Mouse (Mus musculus): Measurements from ENCODE around the gene Actn4.

Actn4 gene

DNA sequence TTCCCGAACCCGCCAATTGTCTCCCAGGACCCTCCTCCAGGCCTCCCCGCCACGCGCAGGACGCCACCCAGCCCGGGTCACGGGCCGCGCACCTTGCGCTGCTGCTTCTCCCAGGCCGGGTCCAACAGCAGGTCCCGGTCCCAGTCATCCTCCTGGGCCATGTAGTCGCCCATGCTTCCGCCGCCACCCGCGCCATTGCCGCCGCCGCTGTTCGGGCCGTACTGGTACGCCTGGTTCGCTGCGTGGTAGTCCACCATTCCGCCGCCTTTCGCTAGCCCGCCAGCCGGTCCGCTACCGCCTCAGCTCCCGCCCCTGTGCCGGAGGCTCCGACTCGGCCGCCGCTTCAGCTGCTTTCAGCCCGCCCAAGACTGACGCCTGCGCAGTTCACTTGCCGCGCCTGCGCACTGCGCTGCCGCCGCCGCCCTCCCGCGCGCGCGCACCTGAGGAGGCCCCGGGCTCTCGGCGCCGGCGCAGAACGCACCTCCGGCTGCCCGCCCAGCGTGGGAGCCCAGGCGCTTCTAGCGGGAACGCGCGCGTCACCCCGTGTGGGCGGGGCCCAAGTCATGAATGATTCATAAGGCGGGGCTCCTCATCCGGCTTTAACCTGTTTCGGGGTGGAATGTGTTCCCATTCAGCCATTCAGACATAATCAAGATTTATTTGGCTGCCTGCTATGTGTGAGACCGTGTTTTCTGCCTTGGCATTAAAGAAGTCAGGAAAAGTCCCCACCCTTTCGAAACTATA is at the start of gene Actn4:
Gene Actn4 (minus strand): TSS at position 414 of the 744 bp plus-strand sequence.
- CTCF ChIA-PET = interaction anchor here (0.6 kb wide), 4 partner anchors 32 to 670 kb away, joined by 3 to 5 read pairs (median 4); no protein-coding TSS in a partner anchor

DNA sequence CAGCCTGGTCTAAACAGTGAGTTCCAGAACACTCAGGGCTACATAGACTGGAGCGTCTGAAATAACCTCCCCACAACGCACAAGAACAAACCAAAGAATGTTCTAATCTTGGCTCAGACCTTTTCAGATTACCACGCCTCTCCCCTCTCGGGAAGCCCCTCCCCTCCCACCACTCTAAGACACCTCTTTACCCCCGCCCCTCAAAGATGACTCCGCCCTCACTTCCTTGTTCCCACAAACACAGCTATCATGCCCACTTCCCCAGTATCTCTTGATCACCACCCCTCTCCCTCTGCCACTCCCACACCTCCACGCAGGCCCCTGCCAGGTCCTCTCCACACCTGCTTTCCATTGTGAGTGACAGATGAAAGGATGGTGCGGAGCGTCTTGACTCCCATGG is 46.6 kb upstream of the Actn4 start:
- CTCF ChIA-PET = interaction anchor here (1.2 kb wide), 1 partner anchor 19 kb away, joined by 3 read pairs; no protein-coding TSS in a partner anchor

DNA sequence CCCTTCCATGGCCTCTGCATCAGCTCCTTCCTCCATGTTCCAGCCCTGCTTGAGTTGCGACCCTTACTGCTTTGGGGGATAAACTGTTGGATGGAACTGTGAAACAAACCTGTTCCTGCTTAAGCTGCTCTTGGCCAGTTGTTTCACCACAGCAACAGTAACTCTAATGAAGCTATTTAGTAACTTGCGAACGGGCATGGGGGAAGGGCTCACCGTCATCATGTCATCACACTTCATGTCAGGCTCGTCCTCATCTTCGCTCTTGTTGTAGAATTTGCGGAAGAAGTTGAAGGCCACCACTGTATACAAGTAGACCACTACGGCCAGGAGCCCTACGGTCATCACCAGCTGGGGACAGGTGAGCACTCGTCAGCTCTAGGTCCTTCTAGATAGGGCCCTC is 46.0 kb upstream of the Actn4 start:
- CTCF ChIA-PET = interaction anchor here (1.0 to 1.2 kb wide), 2 partner anchors 16 to 19 kb away, joined by 3 read pairs; no protein-coding TSS in a partner anchor

DNA sequence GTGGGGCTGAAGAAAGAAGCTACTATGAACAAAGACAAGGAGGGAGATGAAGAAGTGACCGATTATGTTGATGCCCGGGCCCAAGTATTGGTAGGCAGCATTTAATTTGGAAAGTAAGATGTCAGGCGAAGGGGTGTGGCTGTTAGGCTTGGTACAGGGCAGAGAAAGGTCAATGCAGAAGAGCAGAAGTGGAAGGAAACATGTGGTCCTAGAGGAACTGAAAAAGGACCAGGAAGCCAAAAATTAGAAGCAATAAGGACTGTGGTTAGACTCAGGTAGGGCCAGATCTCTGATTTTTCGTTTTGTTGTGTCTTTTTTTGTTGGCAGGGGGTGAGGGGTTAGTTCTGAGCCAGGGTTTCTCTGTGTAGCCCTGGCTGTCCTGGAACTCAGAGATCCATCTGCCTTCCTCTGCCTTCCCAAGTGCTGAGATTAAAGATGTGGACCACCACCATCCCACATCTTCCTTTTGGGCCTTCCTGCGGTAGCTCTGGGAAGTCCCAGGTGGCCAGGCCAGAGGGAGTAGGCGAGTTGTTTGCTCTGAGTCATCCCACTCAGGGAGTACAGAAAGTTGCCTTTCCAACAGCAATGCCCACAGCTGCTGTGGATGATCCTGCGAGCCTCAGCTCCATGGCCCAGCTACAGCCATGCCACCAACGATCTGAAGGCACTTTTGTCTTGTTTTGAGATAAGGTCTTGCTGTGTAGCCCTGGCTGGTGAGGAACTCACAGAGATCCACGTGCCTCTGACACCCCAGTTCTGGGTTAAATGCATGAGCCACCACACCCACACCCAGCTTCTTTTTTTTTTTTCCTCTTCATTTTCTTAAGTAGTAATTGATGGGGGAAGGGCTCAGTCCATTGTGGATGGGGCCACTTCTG is 45.3 kb upstream of the Actn4 start:
- CTCF ChIA-PET = interaction anchor here (0.6 to 1.2 kb wide), 4 partner anchors 16 to 32 kb away, joined by 3 to 13 read pairs (median 4); partner anchors contain the start of gene Eif3k

DNA sequence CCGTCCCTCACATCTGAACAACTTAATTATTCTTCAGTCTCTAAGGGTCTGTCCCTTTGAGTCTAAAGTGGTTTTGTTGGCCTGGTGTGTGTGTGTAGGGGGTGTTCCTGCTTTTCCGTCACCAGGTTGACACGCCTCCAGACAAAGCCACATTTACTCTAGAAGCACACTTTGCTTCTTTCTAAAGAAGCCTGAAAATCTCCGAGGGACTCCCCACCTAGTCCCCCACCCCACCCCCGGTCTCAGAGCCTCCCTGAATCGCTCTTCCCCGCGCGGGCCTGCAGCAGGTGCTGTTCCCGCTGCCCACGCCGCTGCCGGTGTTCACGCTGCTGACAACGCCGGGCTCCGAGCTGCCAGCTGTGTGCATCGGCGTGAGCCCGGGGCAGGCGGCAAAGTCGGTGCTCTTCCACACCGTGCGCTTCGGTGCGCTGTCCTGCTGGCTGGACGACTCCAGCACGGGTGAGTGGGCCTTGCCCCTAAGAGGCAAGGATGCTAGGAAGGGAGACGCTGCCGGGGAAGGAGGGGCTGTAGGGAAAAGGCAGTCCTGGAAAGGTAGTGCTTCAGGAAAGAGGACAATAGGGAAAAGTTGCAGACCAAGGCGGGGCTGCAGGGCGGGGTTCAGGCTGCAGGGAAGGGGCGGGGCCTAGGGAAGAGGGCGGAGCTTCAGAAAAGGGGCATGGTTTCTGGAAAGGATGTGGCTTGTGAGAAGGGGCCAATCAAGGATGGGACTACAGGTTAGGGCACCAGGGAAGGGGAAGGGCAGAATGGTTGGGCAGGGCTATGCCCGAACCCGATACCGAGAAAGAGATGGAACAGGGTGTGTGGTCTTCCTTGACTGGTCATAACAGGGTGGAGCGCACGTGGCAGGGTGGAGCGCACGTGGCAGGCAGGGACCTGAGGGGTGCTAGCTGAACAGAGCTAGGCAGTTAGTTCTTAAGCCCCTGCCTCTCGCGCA is 38.8 kb upstream of the Actn4 start:
- CTCF ChIA-PET = interaction anchor here (0.6 kb wide), 1 partner anchor 184 kb away, joined by 3 read pairs; no protein-coding TSS in a partner anchor

DNA sequence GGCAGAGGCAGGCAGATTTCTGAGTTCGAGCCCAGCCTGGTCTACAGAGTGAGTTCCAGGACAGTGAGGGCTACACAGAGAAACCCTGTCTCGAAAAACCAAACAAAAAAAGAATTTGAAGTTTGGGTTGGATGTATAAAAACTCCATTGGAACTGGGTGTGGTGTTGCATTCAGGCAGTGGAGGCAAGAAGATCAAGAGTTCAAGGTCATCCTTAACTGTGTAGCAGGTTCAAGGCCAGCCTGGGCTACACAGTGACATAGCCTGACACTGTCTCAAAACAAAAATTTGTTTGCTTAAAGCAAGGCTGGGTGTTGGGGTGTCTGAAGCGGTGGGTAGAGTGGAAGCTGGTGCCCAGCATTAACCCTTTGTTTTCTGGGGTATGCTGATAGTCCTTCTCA is 31.3 kb upstream of the Actn4 start:
- CTCF ChIA-PET = interaction anchor here (1.1 kb wide), 1 partner anchor 12 kb away, joined by 3 read pairs; the partner anchor contains the start of genes Eif3k and Map4k1

DNA sequence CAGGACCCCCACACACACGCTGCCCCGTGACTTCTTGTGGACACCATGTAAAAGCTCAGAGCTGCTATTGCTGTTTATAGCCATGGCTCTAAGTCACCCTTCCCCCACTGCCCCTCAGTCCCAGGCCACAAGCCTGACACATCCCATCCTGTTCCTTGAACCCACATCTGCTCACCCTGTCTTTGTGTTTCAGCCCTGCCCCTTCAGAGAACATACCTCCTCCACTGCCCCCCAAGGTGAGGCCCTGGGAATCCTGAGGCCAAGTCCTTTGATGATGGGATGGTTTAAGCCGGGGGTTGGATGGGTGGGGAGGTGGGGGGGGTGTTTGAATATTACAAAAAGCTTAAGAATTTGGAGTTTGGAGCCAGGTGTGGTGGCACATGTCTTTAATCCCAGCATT is 30.9 kb upstream of the Actn4 start:
- CTCF ChIA-PET = no interaction called here

DNA sequence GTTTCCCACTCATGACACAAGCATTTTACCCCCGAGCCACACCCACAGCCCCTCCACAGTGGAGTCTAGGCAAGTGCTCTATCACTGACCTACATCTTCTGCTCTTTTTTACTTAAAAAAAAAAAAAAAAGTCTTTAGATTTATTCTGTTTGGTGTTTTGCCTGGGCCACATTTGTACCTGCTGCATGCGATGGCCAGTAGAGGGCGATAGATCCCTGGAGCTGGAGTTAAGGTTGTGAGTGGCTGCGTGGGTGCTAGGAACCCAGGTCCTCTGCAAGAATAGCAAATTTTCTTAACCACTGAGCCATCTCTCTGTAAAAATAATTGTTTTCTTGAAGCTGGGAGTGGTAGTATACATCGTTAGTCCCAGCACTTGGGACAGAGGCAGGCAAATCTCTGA is 29.5 kb upstream of the Actn4 start:
- CTCF ChIA-PET = interaction anchor here (0.5 to 1.6 kb wide), 3 partner anchors 16 to 45 kb away, joined by 3 to 10 read pairs (median 4); no protein-coding TSS in a partner anchor

DNA sequence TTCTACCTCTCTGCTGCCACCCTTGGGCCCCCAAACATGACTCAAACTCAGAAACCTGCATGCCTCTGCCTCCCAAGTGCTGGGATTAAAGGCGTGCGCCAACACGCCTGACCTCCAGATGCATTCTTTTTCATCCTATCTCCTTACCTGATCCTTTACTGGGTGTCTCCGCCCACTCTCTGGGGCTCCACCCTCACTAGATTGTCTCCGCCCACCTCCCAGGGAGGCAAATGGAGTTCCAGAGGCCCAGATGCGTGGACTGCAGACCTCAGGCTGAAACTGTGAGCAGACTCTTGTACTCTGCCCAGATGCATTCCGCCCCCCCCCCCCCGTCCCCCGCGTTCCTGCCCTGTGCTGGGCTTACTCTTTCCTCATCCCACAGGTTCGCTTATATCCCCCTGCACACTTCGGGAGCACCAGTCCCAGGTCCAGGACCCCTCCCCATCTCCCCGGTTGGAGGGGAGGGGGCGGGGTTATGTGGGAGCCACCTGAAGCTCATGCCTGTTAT is 28.7 kb upstream of the Actn4 start:
- CTCF ChIA-PET = interaction anchor here (1.6 kb wide), 1 partner anchor 17 kb away, joined by 3 read pairs; no protein-coding TSS in a partner anchor

DNA sequence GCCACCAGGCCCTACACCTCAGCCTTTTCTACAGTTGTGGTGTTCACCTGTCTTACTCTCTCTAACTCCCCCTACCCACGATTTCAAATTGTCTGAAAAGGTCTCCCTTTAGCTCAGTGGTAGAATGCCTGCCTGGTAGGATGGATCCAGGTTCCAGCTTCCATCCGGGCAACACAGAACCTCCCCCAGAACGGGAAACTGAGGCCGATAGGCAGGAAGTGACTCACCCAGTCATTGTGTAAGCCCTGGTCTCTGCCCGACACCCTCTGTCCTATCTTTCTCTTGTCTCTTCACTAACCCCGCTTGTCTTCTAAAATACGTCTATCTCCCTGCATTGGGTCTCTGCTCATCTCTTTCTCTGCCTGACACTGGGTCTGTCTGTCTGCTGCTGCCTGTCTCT is 23.1 kb upstream of the Actn4 start:
- CTCF ChIA-PET = interaction anchor here (0.7 to 0.9 kb wide), 2 partner anchors 11 to 14 kb away, joined by 4 to 6 read pairs; no protein-coding TSS in a partner anchor

DNA sequence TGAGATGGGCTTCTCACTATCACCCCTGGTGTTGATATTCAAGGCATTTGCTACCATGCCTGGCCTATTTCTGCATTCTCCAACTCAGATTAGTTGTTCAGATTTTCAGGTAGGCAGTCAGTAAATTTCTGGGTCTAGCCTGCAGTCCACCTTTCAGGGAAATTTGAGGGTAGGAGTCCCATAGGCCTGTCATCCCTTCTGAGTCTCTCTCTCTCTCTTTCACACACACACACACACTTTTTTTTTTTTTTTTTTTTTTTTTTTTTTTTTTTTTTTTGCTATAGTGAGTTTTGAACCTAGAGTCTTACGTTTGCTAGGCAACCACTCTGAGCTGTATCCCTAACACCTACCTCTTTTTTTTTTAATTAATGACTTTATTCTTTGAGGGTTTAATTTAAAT is 22.3 kb upstream of the Actn4 start:
- CTCF ChIA-PET = no interaction called here

DNA sequence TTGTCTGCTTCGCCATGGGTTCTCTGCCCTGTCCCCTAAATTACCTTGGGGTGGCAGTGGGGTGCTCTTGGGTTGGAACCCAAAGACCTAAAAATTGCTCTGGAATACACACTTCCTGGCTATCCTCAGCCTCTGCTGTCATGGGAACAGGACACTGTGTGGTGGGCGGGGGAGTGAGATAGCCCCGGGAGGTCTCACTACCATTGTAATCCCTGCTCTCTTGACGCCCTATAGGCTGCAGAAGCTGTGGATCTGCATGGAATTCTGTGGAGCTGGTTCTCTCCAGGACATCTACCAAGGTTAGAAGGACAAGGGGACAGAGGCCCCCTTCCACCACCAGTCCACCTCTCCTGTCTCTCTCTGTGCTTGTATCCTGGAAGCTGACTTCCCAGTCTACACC is 21.7 kb upstream of the Actn4 start:
- CTCF ChIA-PET = no interaction called here

DNA sequence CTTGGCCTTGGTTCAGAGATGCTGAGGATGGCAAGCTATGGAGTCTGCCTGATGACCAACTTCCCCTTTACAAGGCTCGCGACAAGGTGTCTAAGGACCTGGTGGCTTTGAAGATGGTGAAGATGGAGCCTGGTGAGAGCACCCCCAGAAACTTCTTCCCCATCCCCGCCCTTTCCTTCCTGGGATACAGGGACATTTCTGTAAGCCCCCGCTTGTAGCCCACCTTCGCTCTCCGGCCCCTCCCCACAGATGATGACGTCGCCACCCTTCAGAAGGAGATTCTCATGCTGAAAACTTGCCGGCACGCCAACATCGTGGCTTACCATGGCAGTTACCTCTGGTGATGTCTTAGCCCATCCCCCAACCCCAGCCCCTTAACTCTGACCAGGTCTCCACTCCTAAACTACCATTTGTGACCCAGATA is 21.0 kb upstream of the Actn4 start:
- CTCF ChIA-PET = no interaction called here

DNA sequence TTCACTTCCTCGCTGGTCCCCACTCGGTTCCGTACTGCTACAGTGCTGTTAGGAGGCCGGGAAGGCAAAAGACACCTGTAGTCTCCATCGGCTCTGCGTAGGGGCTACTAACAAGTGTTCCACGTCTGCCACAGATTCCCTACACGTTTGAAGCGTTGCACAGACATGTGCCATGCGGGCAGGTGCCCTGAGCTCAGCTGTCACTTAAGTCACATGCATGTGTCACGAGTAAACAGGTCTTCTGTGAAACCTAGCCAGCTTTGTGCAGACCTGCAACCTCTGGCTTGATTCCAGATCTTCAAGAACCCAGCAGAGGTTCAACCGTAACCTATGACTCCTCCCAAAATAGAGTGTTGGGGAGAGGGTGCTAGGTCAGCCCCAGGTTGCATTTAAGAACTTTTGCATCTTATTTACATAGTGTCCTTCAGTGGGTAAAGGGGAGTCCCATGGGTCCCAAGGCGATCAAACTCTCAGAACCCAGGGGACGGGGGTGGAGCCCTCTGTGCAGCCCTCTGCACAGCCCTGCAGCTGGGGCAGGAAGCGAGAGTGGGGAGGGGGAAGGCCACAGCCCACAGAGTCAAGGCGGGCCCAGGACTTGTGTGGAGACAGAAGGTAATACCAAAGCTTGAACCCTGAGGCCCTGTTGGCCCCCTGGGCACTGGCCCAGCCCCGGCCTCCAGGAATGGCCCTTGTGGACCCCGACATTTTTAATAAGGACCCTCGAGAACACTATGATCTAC is 20.3 kb upstream of the Actn4 start:
- CTCF ChIA-PET = interaction anchor here (0.6 to 1.3 kb wide), 2 partner anchors 37 to 57 kb away, joined by 3 to 7 read pairs; no protein-coding TSS in a partner anchor

DNA sequence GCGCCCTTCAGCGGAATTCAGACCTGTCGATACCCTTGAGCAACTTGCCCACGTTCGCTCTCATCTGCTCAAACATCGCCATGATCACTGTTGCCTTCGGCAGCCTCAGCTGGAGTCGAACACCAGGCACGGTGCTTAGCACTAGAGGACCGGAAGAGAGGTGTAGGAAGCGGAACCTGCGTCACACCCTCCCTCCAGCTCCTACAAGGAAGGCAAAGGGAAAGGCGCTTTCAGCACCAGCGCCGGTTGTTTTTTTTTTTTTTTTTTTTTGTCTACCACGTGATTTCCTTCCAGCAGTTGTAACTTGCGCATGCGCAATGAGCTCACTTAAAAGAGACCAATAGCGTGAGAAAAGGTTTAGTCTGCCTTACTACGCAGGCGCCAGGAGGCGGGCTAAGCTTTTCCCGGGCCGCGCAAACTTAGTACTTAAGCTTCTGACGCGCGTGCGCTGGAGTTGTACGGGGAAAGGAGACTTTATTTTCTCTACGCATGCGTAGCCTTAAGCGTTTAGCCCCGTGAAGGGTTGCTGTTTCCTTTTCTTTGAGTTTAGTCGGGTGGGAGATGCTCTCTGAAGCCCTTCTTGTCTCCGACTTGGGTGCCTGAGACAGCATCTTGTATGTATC is 19.6 kb upstream of the Actn4 start, which contains the start of the genes Eif3k and Map4k1:
Gene Eif3k (minus strand): TSS at position 214 of the 623 bp plus-strand sequence.
Gene Map4k1 (plus strand): TSS at position 400 of the 623 bp plus-strand sequence.
- CTCF ChIA-PET = interaction anchor here (0.6 to 1.3 kb wide), 4 partner anchors 12 to 58 kb away, joined by 3 to 13 read pairs (median 5); no protein-coding TSS in a partner anchor

DNA sequence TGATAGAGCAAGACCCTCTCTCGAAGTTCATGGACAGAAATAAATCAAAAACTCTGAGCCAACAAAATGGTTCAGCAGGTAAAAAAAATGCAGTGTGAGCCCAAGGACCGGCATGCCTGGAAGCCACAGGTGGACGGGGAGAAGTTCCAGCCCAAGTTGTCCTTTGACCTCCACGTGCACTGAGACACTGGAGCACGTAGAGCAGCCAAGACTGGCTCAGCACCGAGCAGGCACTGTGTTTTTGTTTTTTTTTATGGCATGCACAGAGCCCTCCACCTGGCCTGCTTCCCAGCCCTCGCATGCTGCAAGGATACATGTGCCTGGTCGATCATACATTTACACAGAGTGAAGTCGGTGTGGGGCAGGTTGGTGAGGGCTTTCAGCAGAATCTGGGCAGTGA is 15.4 kb upstream of the Actn4 start:
- CTCF ChIA-PET = interaction anchor here (0.6 kb wide), 1 partner anchor 171 kb away, joined by 3 read pairs; no protein-coding TSS in a partner anchor

DNA sequence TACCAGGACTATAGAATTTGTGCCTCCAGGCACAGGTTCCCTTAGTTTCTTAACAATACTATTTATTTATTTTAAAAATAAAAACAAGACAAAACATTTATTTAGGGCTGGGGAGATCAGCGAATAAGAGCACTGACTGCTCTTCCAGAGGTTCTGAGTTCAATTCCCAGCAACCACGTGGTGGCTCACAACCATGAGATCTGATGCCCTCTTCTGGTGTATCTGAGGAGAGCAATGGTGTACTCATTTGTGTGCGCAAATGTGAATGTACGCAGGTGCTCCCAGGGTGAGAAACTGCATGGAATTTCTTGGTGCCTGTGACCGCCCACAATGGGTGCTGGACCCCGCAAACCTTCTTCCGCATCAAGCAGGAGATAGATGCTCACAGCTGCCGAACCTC is 10.9 kb upstream of the Actn4 start:
- CTCF ChIA-PET = no interaction called here

DNA sequence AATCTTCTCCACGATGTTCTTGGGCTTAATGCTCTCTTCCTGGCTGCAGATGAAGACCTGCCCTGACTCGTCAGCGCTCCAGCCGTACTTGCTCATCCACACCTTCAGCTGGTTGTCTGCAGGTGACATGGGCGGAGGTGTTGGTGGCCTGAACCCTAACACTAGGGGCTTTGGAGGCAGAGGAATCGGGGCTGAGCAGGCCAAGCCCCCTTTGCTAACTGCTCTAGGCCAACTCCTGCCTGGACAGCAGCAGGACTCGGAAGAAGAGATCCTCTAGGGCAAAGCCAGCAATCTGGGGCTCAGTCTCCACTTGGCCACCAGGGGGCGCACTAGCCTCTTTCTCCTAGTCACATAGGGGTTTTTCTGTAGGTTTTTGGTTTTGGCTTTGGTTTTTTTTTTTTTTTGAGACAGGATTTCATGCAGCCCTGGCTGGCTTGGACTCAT is 10.4 kb upstream of the Actn4 start:
- CTCF ChIA-PET = no interaction called here

DNA sequence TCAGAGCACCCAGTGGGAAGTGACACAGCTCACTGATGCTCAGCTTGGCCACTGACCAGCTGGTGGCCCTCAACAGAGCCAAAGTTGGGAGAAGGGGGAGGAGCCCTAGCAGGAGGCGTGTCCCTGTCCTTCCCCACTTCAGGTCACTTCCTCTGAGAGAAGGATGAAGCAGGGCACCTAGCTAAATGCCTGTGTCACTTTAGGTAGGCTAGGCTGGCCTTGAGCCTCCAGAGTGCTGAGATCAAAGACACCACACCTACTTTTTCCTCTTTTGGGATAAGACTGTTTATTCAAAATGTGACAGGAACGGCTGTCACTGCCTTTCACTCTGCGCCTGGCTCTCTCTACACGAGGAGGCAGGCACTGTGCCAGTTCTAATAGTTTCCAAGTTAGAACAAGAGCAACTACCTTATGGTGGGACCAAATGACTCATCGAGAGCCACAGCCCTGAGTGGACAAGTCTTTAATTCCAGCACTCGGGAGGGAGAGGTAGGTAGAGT is 9.7 kb upstream of the Actn4 start:
- CTCF ChIA-PET = interaction anchor here (0.5 kb wide), 1 partner anchor 14 kb away, joined by 4 read pairs; no protein-coding TSS in a partner anchor
